Mouse (Mus musculus) left cerebral cortex, postnatal 25 days (tissue): Measurements from ENCODE around the gene Col4a5. TPM values are rescaled to one million over a fixed set of nuclear protein-coding genes. Genes with fewer than 3 reads are reported as not detected.

Experiments
- total RNA-seq, 2 experiments: library from RNA; stranded (reverse); gene quantifications; 2 replicates each; pipeline ENCODE4 v1.2.3; 2021

Col4a5 gene
- total RNA-seq, 2 experiments from 2014 or later = 3.3 to 3.9 TPM

Other genes with a start within 250 kb of the Col4a5 start
- gene Col4a6, start 1.3 kb upstream of the Col4a5 start, total RNA-seq = 1 to 10 TPM; 1.2 to 1.6 TPM
- gene Irs4, start 249.9 kb downstream of the Col4a5 start, total RNA-seq = 1 to 10 TPM in 1 of 2 experiments, under 1 TPM in 1; 0.76 to 1.1 TPM